Mouse (Mus musculus) liver, adult 2 months (tissue): ENCODE data around the gene Hsd3b7. TPM values are rescaled to one million over a fixed set of nuclear protein-coding genes. Genes with fewer than 3 reads are reported as not detected.

ENCODE experiments used
- DNase-seq: peaks from one replicate; pipeline ENCODE4 v3.0.0-alpha.2; 2011; ENCODE audit warnings: low read depth, low spot score; ENCODE audit errors: extremely low read depth
- H3K27ac ChIP-seq: fragments of 200-500 bp; replicated peaks from 2 replicates; pipeline ENCODE4 v1.5.1; 2012; ENCODE audit warnings: low read depth, mild to moderate bottlenecking, control low read depth, inconsistent platforms, low read length; ENCODE audit not compliant: insufficient read depth
- H3K27me3 ChIP-seq: fragments of 200-500 bp; 2 replicates; pipeline ENCODE4 v1.6.1; 2012; ENCODE audit warnings: mild to moderate bottlenecking, moderate library complexity, low read length, inconsistent platforms; ENCODE audit not compliant: control insufficient read depth, insufficient read depth
- H3K36me3 ChIP-seq: fragments of 200-500 bp; 2 replicates; pipeline ENCODE4 v1.6.1; 2012; ENCODE audit warnings: low read length, inconsistent platforms; ENCODE audit not compliant: control insufficient read depth, insufficient read depth
- H3K4me1 ChIP-seq: fragments of 200-500 bp; 2 replicates; pipeline ENCODE4 v1.6.1; 2011; ENCODE audit warnings: low read length; ENCODE audit not compliant: control insufficient read depth, insufficient read depth
- H3K4me3 ChIP-seq: fragments of 200-500 bp; 2 replicates; pipeline ENCODE4 v1.5.1; 2011; ENCODE audit warnings: low read depth, mild to moderate bottlenecking, control low read depth, low read length, moderate library complexity; ENCODE audit not compliant: insufficient read depth
- H3K79me2 ChIP-seq: fragments of 200-500 bp; 2 replicates; pipeline ENCODE4 v1.6.1; 2012; ENCODE audit warnings: inconsistent platforms, mild to moderate bottlenecking, low read length, moderate library complexity; ENCODE audit not compliant: control insufficient read depth, insufficient read depth
- H3K9ac ChIP-seq: fragments of 200-500 bp; 2 replicates; pipeline ENCODE4 v1.6.1; 2012; ENCODE audit warnings: low read depth, mild to moderate bottlenecking, control low read depth, inconsistent platforms, low read length
- CTCF ChIP-seq: fragments of 200-500 bp; IDR thresholded peaks from 2 replicates; pipeline ENCODE4 v1.5.1; 2011; ENCODE audit warnings: low read depth, low read length, control low read depth
- POLR2A ChIP-seq: fragments of 200-500 bp; IDR thresholded peaks from 2 replicates; pipeline ENCODE4 v1.6.1; 2011; ENCODE audit warnings: low read length, control low read depth; ENCODE audit not compliant: insufficient read depth; ENCODE audit errors: extremely low read depth
- WGBS: fragments of 180-500 bp; shearing (Covaris S2); methylation state at CpG from one replicate; pipeline ENCODE4 v1.1.7; 2018; 5-methylcytosine and 5-hydroxymethylcytosine counted together
- polyA plus RNA-seq: library from polyadenylated mRNA; depleted of rRNA; stranded (reverse); fragments of >200 nt; gene quantifications from 2 replicates; pipeline ENCODE4 v1.2.3, GENCODE M21; 2012
- total RNA-seq: library from RNA; depleted of rRNA; stranded (reverse); fragments of >200 nt; gene quantifications from 2 replicates; pipeline ENCODE4 v1.2.3, GENCODE M21; 2014

Gene Hsd3b7
- total and polyA plus RNA-seq, 2 experiments = 477 to 1,162 TPM

DNA sequence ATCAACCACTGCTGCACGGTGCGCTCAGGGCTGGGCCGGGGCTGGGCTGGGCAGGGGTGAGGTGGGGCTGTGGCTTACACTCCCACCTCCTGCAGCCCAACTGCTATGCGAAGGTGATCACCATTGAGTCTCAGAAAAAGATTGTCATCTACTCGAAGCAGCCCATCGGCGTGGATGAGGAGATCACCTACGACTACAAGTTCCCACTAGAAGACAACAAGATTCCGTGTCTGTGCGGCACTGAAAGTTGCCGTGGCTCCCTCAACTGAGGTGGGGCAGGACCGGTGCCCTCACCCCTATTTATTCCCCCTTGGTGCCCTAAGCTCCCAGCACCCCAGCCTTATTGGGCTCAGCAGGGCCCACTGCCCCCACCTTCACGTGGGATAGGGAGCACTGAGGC is 1.2 kb upstream of the Hsd3b7 start:
- Histone ChIP-seq H3K27ac (no peak overlapping the region), H3K36me3 (peaks cover 12% of the 10 kb centered on the region; the same call in 1 of the 2 replicates), H3K9ac (no peak overlapping the region), H3K4me3 (no peak overlapping the region), H3K4me1 (peaks cover 11% of the 10 kb centered on the region), H3K79me2 (peaks cover 13% of the 10 kb centered on the region), H3K27me3 (no peaks in the 10 kb centered on the region)
- DNase-seq = no peak
- 92% methylated on average over 13 of the region's 13 CpGs for WGBS
- TF ChIP-seq CTCF (no peak), POLR2A (no peak)

DNA sequence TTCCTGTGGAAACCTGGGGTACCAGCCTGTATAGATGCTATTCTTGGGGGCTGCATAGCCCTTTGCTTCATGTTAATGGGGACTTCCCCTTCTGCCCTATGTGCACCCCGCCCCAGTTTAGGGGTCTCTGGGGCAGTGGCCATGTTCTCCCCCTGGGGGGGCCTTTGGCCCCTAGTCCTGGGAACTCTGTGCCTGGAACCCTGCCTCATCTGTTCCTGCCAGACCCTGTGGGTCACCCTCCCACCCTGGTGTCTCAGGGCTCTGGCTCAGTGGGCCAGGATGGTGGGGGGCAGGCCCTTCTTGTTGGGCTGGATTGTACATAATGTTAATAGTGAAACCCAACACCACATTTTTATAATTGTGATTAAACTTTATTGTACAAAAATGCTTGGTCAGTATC is 666 bp upstream of the Hsd3b7 start:
- Histone ChIP-seq H3K27ac (no peak overlapping the region), H3K4me1 (peaks cover 11% of the 10 kb centered on the region), H3K79me2 (peaks cover 13% of the 10 kb centered on the region), H3K4me3 (no peak overlapping the region), H3K27me3 (no peaks in the 10 kb centered on the region), H3K9ac (no peak overlapping the region), H3K36me3 (peaks cover 11% of the 10 kb centered on the region; the same call in 1 of the 2 replicates)
- no peak for DNase-seq
- TF ChIP-seq CTCF = no peak
- no peak for TF ChIP-seq POLR2A
- 81% methylated on average over 1 of the region's 1 CpGs for WGBS

DNA sequence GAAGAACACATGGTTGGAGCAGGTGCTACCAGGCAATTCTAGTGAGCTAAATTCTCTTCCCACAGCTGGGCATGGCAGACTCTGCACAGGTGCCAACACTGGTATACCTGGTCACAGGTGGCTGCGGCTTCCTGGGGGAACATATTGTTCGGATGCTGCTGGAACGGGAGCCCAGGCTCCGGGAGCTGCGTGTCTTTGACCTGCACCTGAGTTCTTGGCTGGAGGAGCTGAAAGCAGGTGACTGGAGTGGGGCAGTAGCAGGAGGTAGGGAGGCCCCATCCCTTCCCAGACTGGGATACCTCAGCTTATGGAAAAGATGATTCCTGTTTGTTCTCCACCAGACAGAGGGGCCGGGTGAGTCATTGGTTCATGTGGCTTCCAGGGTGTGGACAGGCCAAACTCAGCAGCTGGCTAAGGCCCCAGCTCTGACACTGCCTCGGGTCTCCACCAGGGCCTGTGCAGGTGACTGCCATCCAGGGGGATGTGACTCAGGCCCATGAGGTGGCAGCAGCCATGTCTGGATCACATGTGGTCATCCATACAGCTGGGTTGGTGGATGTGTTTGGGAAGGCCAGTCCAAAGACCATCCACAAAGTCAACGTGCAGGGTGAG is 712 bp downstream of the Hsd3b7 start:
- Histone ChIP-seq H3K4me3 (peak overlapping the region; percentile 70), H3K27me3 (no peaks in the 10 kb centered on the region), H3K36me3 (peaks cover 8% of the 10 kb centered on the region; the same call in 1 of the 2 replicates), H3K4me1 (peaks cover 11% of the 10 kb centered on the region), H3K9ac (peak overlapping the region; percentile 77), H3K79me2 (peaks cover 13% of the 10 kb centered on the region), H3K27ac (peak overlapping the region; percentile 89)
- WGBS = 20% methylated on average over 8 of the region's 8 CpGs
- DNase-seq = peak; percentile 63
- TF ChIP-seq POLR2A = no peak
- no peak; the same call in 1 of the 2 replicates for TF ChIP-seq CTCF

DNA sequence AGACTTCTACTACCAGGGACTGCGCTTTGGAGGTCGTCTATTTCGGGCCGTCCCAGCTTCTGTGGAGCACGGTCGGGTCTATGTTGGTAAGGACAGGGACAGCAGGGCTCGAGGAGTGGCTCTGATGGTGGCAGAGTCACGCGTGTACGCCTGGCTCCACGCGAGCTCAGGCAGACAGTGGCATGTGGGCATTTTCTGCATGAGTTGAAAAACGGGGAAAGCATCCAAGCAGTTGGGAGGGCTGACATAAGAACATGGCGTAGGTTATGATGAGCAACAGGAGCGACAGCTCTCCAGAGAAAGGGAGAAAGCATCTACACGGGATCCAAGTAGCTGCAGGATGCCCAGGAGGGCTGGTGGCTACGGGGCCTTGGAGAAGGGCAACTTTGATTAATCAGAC is 1.9 kb downstream of the Hsd3b7 start:
- no peak for TF ChIP-seq CTCF
- no peak for TF ChIP-seq POLR2A
- no peak for DNase-seq
- Histone ChIP-seq H3K36me3 (peaks cover 6% of the 10 kb centered on the region; the same call in 1 of the 2 replicates), H3K4me3 (peak overlapping the region; percentile 70), H3K27ac (peak overlapping the region; percentile 89), H3K79me2 (peaks cover 13% of the 10 kb centered on the region), H3K4me1 (peaks cover 11% of the 10 kb centered on the region), H3K27me3 (no peaks in the 10 kb centered on the region), H3K9ac (peak overlapping the region; percentile 77)
- WGBS = 43% methylated on average over 17 of the region's 17 CpGs

DNA sequence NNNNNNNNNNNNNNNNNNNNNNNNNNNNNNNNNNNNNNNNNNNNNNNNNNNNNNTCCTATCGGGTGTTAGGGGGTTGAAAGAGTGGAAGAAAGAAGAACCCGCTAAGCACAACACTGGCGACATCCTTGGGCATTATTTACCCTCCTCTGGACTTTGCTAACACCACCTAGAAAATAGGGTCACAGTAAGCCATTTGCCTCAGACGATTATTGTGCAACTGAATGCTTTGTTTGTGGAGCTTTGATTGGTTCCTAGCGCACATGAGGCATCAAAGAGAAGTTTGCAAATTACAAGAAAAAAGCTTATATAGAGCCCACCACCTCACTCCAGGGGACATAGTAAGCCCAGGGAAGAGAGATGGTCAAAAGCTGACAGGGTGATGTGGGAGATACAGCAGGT is 8.4 kb downstream of the Hsd3b7 start:
- Histone ChIP-seq H3K27ac (peak overlapping the region; percentile 92), H3K36me3 (no peaks in the 10 kb centered on the region), H3K9ac (0 out of 2 replicates have a peak overlapping the region, but pooled peaks have one; percentile 21), H3K27me3 (no peaks in the 10 kb centered on the region), H3K4me3 (no peak overlapping the region), H3K79me2 (no peaks in the 10 kb centered on the region), H3K4me1 (peaks cover 27% of the 10 kb centered on the region)
- DNase-seq = peak; percentile 92
- no peak for TF ChIP-seq CTCF
- no peak for TF ChIP-seq POLR2A
- 20% methylated on average over 5 of the region's 5 CpGs for WGBS

DNA sequence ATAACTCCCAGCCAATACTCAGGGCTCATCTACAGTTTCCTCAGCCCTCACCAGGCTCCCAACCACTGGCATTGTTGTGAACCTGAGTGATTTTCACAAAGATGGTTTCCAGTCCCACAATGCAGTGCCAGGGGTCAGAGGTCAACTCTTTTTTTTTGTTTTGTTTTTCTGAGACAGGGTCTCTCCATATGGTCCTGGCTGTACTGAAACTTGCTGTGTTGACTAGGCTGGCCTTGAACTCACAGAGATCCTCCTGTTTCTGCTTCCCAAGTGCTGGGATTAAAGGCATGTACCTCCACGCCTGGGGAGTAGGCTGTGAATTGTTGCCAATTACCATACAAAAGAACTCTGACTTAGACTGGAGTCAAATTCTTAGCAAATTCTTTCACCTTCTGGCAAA is 9.4 kb downstream of the Hsd3b7 start:
- H3K4me1 ChIP-seq = peaks cover 30% of the 10 kb centered on the region
- H3K79me2 ChIP-seq = no peaks in the 10 kb centered on the region
- no peaks in the 10 kb centered on the region for H3K36me3 ChIP-seq
- no peak overlapping the region for H3K9ac ChIP-seq
- WGBS = 88% methylated on average over 1 of the region's 1 CpGs
- no peaks in the 10 kb centered on the region for H3K27me3 ChIP-seq
- peak overlapping the region; percentile 92 for H3K27ac ChIP-seq
- TF ChIP-seq POLR2A = no peak
- no peak for TF ChIP-seq CTCF
- H3K4me3 ChIP-seq = no peak overlapping the region
- no peak for DNase-seq
